Mouse (Mus musculus) hematopoietic stem cell, adult 5-6 weeks (primary cell): ENCODE measurements around the gene Lyzl6. TPM values are rescaled to one million over a fixed set of nuclear protein-coding genes. Genes with fewer than 3 reads are reported as not detected.

Experiments used
- ATAC-seq, 2 experiments: fragments of 125-278 bp in 1 of 2; replicated peaks in 1 of 2; 2 replicates each; pipeline ENCODE4 v1.8.0; 2016 to 2017; ENCODE audit warnings: inconsistent platforms in 2 of 2, mild to moderate bottlenecking in 2 of 2, moderate number of reproducible peaks in 2 of 2, low read depth in 1 of 2, moderate TSS enrichment in 1 of 2; ENCODE audit not compliant: low FRiP score in 2 of 2, poor library complexity in 2 of 2, severe bottlenecking in 2 of 2, insufficient read depth in 1 of 2, low TSS enrichment in 1 of 2
- total RNA-seq: library from RNA; stranded (forward); fragments of 172-1452, 232-1000 nt; gene quantifications from 2 replicates; pipeline ENCODE4 v1.2.3, GENCODE M21; 2017

Lyzl6 gene
- not detected in 2 replicates for total RNA-seq

DNA sequence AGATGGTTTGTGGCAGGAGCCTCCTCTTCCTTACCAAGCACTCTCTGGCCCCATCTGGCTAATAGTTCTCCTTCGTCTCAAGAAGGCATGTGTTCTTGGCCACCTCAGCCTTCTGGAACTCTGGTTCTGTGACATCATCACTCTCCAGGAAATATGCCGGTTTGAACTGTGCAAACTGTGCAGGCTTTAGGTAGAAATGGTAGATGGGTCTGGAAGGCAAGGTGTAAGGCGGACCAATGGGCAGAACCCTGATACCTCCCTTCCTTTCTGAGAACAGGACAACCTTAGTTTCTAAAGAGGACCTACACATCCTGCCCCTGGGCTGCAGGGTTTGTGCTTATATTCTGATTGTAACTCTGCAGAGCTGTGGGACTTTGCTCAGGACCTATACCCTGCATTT is at the start of gene Lyzl6:
TSS of gene Lyzl6 (minus strand) at position 101 of the 400 bp plus-strand sequence.
- no peak for ATAC-seq

GRCm38 (mm10) chr11:103686706-103687105 is 48.0 kb upstream of the Lyzl6 start:
- peak; percentile 53 to 65 for ATAC-seq

GRCm38 (mm10) chr11:103685261-103685736 is 46.6 kb upstream of the Lyzl6 start:
- ATAC-seq: peak; percentile 68 to 79

GRCm38 (mm10) chr11:103683667-103684334 is 45.1 kb upstream of the Lyzl6 start:
- no peak for ATAC-seq

DNA sequence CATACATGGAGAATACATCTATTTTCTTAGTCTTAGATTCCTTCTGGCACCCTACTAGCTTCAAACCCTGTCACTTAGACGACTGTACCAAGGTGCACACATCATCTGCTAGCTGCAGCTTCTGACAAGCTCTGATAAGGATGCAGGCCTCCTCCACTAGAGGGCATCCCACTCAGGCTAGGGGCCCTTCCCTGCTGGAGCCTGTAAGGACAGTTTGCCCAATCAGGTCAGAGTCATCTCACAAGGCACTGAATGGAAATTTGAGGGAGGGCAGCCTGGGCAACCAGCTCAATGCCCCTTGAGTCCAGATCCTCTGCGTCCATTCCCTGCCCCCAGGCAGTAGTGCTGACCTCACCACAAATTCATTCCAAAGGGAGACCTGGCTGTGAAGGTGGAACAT is 38.4 kb upstream of the Lyzl6 start:
- ATAC-seq: peak in 1 of 2 experiments; percentile 59; a peak in 2 of 4 replicates

DNA sequence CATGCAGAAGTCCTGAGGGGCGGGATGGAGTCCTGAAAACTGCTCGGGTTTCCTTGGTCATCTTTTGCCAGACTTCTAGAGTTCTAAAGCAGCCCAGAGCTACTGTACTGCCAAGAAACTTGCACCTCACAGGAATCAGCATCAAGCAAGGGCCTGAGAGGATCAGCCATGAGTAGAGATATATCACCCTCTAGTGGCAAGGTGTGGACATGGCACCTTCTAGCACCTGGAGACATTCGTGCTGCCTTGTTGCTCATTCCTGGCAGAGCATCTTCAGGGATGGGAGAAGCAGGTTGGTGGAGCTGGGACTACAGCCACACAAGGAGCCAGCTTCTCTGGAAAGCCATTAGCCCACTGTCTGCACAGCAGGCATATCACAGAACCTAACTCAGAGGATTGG is 36.9 kb upstream of the Lyzl6 start:
- ATAC-seq: peak; percentile 56 to 78; a peak in 2 of 4 replicates

- no peak for ATAC-seq
Observed at GRCm38 (mm10) chr11:103666907-103667426, 28.3 kb upstream of the Lyzl6 start.

- no peak for ATAC-seq
Observed at GRCm38 (mm10) chr11:103666181-103666906, 27.7 kb upstream of the Lyzl6 start.

DNA sequence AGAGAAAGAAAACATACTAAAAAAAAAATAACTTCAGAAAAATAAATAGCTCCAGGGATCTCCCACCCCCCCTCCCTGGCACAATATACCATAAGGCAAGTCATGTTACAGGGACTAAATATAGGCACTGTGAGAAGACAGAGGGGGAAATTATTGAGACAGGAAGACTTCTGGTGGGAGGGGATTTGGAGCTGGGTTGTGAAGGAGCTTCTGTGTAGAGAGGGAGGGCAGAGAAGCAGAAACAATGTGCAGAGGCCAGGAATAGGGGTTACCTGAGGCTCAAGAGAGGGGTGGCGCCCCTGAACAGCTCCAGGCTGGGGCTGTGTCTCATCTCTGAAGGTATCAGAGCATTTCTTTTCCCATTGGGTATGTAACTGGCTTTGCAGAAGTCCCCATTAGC is 27.0 kb upstream of the Lyzl6 start:
- no peak for ATAC-seq

DNA sequence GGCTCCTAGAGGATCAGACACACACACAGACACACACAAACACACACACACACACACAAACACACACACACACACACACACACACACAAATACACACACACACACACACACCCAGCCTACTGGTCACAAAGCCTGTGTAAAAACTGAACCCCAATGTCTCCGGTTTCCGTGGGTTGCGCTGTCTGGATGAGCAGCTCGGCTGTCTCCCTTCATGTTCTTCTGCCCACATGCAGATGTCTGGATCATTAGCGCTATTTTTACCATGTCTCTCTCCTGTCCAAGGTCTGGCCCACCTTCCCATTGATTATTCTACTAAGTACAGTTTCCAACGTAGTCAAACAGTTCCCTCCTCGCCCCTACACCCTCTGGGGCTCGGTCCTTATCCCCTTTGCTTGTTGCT is 24.4 kb upstream of the Lyzl6 start:
- no peak for ATAC-seq

DNA sequence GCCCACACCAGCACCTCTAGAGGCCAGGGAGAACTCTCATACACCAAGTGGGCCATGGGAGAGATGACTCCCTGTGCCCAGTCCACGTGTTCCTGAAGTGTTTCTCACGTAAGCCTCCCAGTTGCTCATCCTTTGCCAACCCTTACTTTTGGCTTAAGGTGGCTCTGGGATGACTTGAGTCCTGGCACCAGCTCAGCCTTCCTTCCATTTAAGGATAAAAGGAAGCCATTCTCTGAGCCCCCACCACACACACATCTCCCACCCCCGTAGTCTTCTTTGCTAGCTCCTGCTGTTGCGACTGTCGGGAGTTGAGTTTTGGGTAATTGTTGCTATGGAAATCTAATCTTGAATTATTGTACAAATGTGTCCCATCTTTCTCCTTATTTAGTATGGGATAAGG is 23.9 kb upstream of the Lyzl6 start:
- ATAC-seq: no peak

DNA sequence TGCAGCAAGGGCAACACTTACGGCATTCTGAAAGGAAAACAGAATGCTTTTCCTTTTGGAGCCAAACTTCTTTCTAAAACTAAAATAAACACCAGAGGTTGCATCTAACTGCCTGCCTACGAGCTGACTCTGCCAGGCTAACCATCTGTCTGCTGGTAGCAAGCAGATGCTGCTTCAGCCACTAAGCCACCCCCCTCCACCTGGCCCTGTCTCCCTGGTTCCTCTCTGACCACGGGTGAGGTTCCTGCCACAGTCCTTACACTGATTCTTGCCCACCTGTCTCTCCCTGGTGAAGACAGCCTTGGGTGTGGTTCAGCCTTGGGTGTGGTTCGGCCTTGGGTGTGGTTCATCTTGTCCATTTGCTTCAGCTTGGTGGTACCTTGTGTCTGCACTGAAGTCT is 23.2 kb upstream of the Lyzl6 start:
- ATAC-seq: no peak

- ATAC-seq: no peak
Observed at GRCm38 (mm10) chr11:103658189-103658588, 19.5 kb upstream of the Lyzl6 start.

GRCm38 (mm10) chr11:103656520-103656919 is 17.8 kb upstream of the Lyzl6 start:
- peak; percentile 51 to 53; a peak in 2 of 4 replicates for ATAC-seq

DNA sequence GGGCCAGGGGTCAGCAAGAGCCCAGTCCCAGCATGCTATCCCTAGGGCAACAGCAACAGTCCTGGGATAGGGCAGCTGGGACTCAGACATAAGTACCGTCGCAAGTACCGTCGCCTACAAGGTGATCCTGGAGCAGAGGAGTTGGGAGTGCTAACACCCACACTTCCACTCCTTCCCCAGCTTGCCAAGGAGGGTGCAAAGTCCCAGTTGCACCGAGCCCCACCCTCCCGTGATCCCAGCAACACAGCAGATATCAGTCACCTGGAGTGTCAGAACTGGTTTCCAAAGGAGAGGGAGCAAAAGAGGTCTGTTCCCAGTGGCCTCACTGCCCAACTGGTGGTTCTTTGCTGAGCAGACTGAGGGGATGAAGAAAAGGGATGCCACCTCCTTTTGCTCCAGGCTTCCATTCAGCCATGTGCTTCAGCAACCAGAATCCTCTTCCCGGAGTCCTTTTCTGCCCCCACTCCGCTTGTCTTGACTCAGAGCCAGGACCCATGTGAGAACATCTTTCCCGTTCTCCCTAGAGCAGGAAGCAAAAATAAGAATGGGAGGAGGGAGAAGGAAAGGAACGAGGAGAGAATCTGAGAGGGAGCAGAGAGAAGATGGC is 14.8 kb upstream of the Lyzl6 start:
- ATAC-seq: no peak

DNA sequence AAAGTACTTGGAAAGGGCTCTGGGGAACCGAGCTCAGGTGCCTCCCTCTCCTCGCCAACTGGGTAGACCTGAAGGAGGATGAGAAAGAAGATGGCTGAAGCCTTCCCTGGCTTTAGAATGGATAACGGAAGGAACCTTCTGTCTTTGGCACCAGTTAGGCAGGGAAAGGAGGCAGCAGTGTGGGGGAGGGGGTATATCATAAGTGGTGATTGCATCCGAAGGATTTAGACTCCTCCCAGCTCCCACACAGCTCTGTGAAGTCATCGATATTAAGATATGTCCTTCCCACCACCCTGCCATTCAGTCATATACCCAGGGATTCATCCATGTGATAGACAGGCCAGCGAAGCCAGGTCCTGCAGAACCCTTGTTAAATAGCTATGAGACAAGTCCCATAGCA is 12.7 kb upstream of the Lyzl6 start:
- no peak for ATAC-seq

DNA sequence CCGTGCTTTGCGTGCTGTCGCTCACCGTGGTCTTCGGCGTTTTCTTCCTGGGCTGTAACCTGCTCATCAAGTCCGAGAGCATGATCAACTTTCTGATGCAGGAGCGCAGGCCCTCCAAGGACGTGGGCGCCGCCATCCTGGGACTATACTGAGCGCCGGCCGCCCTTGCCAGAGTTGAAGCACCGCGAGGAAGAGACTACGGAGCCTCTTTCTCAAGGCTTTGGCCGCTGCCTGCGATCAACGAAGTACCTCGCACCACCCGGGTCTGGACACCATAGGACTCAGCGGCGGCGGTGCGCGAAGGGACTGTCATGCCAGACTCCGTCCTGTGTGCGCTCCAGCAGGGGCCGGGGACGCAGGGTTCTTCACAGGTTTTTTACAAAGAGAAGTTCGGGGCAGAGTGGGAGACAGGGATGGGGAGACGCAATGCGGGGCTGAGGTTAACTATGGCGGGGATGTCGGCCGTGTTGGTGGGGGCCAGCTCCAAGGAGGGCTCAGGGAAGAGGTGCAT is 11.3 kb upstream of the Lyzl6 start:
- no peak for ATAC-seq
